Mouse (Mus musculus) cerebral cortex, adult 2 months (tissue): ENCODE data around the gene Aarsd1.

Experiments
- WGBS: fragments of 180-500 bp; shearing (Covaris S2); methylation state at CpG from one replicate; pipeline ENCODE4 v1.1.7; 2018; 5-methylcytosine and 5-hydroxymethylcytosine counted together

The Aarsd1 gene

DNA sequence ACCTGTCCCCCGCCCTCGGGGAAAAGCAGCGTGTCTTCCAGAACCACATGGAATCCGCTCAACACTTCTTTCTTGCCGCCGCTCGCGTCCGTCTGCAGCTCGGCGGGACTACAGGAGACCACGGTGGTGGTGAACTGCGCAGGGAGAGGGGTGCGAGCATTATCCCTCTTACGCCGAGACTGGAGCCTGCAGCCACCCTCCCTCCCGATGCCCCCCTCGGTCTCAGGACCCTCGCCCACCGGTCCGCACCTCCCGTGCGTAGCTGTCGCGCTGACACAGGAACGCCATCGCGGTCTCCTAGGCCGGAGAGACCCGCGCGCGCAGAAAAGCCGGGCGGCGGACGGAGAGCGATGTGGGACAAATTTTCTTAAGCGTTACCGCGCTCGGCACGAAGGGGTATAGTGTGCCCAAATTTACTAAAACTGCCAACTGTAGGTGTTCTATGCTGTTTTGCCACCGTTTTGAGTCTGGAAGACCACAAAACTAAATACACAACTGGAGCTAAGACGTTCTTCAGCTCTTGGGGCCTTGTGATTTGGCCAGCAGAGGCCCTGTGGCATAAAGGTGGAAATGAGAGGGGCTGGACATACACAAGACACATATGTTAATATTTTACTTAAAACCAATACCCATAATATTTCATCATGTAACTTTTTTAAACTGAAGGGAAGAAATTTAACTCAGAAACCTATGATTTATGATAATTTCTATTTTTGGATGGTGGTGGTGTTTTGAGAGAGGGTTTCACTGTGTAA lies at the start of gene Aarsd1:
TSS of gene Aarsd1 (minus strand) at position 515 of the 755 bp plus-strand sequence.
- WGBS: under 1% methylated on average over 45 of the region's 45 CpGs

DNA sequence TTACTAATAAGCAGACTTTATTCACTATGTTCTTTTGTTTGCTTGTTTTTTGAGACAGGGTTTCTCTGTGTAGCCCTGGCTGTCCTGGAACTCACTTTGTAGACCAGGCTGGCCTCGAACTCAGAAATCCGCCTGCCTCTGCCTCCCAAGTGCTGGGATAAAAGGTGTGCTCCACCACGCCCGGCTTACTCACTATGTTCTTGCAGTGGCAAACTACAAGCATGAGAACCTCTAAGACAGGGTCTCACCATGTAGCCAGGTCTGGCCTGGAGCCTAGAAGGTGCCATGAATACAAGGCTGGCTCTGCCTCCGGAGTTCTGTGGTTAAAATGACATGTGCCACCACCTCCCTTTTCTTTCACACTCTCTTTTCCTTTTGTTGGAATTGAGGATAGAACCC lies 49.1 kb upstream of the Aarsd1 start:
- WGBS: 49% methylated on average over 5 of the region's 5 CpGs

DNA sequence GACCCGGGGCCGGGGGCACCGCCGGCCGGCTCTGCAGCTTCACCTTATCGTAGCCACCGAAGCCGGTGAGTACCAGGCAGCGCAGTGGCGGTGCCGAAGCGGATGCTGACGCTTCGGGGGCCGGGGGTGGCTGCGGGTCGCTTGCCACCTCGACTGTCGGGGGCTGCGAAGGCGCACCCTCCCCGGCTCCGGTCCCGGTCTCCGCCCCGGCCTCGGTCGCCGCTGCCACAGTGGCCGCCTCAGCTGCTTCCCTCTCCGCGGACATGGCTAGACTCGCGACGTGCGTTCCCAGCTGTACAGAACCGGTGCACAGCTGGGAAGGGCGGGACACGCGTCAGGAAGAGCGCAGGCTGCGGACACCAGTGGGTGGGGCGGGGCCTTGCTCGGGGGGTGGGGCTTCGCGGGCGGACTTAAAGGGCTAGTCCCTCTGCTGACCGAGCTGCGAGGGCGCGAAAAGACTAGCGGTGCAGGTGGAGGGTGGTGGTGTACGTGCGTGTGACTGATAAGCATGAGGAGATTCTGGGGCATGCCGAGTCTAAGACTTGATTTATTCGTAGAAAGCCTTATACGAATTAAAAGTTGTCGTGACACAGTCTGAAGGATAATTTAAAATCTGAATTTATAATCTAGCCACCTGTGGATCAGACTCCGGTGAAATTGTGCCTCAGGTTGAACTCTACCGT lies 48.6 kb upstream of the Aarsd1 start, which contains the start of gene Vat1:
TSS of gene Vat1 (minus strand) at position 362 of the 683 bp plus-strand sequence.
- 2% methylated on average over 60 of the region's 60 CpGs for WGBS

DNA sequence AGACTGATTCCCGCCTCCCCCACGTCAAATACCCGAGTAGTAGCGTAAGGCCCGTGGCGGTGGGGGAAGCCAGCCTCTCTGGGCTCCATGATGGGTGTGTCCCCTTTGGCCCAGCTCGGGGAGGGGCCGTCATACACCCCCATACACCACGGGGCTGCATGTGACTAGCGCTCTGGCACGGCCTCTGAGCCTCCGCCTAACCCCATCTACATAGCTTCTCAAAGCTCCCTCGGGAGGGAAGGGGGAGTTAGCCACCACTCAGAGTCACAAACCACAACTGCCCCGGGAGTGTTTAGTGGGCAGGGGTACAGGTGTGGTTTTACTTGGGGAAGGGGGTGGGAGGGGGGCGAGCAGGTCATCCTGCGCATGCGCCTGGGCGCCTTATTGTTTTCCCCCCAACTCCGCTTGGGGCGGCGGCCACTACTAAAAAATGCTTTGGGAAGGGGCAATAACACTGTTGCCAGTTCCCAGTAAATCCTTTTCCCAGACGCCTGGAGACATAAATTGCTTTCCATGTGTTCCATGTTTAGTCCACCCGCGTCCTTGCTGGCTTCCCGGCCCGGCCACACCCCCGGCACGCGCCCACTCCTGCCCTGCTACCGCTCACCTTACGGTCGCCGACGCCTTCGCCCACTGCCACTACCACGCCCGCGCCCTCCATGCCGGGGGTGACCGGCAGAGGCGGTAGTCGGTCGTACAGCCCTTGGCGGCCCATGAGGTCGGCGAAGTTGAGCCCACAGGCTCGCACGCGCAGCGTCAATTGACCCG lies 47.9 kb upstream of the Aarsd1 start:
- under 1% methylated on average over 51 of the region's 51 CpGs for WGBS

DNA sequence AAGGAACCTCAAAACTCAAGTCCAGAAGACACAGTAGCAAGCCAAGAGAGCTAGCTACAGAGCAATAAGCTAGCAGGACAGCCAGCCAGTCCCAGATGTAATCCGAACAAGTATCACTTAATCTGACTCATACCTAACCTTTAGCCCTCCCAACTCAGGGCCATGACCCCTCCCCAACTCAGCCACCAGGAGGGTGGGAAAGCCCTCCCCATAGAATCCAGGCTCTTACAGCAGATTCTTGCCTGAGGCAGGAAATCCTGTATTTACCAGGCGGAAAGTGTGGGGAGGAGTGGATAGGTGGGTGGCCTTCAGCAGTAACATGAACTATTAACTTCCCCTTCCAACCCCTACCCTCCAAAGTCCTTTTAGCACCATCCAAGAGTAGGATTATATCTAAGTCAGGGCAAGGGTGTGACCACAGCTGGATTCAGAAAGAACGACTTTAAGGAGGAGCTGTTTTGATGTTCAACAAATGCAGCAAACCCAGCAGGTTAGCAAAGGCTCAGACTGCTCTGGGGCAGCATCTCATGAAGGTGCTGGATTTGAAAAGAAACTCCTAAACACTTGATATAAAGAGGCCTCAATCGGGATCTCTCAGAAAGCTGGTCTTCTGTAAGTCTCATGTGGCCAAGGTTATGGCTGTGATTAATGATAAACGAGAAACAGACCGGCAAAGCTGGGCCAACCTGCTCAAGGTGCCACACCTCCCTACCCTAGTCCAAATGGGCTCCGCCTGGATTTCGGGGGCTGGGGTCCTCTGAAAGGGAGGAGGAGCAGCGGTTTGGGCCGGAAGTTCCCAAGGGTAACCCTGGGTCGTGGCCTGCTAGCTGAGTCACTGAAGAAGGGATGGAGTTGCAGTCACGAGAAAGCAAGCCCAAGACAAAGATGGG lies 47.0 kb upstream of the Aarsd1 start, which contains the start of gene Rnd2:
TSS of gene Rnd2 (plus strand) at position 789 of the 890 bp plus-strand sequence.
- 27% methylated on average over 12 of the region's 12 CpGs for WGBS

DNA sequence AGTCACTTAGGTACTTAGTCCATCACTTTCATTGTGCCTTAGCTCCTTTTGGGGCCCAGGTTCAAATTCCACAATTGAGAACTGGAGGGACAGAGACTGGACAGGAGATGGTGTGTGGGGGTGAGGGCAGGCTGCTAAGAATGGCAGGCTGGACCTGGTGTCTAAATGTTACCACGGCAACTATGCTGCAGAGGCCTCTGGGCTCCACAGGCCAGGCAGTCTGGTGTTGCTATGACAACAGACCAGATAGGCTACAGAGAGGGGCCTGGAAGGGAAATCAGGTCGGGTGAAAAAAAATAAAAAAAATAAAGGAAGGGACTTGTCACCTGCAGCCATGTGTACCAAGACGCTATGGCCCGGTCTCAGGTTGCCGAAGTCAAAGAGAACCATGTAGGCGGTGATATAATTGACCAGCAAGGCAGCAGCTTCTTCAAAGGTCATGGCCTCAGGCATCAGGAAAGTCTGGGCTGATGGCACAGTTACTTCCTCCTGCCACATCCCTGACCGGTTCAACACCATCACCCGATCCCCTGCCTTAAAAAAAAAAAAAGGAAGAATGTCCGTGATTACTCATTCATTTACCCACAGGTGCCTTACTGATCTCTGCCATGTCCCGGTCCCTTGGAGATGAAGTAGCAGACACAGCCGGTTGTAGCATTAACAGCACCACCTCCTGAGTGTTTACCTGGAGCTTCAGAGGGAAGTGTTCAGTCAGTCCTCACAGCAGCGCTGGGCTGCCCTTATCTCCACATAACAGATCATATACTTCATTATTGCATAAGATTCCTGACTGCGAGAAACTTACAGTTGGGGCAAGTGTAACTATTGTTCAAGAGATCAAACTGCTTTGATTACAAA lies 45.4 kb upstream of the Aarsd1 start:
- 62% methylated on average over 13 of the region's 13 CpGs for WGBS

DNA sequence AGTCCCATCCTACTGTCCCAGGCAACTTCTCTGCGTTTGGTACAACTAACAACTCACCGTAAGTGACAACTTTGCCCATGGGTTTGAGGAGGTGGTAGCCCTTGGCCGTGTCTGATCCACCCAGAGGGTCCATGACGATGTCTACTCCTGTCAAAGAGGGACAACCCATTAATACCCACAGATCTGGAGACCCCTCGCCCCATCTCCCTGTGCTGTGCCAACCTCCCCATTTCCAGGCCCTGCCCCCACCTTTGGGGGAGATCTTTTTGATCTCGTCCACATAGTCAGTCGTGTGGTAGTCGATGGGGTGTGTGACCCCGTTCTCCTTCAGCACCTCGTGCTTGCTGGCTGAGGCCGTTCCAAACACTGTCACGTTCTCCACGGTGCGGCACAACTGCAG lies 44.7 kb upstream of the Aarsd1 start:
- WGBS: 80% methylated on average over 14 of the region's 14 CpGs

DNA sequence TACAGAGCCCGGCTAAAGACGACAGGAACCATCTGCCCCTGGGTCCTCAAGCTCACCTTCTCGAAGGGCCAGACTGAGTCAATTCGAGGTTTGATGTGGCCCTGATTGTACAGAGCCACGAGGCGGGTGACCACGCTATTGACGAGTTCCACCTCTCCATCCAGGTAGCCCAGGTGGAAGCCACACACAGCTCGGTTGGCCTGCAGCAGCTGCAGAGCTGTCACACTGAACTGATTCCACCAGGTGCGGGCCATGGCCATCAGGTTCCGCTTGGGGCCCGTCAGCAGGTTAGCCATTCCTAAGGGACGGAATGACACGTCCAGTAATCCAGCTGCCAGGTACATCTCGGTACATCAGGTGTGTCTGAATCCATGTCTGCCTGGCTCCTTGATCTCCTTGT lies 42.9 kb upstream of the Aarsd1 start:
- 91% methylated on average over 15 of the region's 15 CpGs for WGBS

DNA sequence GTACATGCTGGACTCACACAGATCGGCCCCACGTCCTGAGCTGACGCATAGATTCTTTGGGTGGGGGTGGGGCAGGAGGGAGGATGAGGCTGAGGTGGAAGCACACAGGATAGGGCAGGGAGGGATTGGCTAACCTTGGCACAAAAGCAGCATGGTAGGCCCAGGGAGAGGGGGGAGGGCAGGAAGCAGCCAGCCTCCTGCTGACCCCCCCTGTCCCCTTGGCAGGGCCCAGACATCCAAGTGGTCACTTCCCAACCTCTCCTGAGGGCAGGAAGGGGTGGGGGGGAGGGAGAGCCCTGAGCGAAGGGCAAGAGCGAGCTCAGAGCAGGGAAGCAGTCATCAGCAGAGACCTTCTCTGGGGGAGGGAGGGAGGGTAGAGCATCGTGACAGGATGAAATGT lies 42.3 kb upstream of the Aarsd1 start:
- 61% methylated on average over 6 of the region's 6 CpGs for WGBS

DNA sequence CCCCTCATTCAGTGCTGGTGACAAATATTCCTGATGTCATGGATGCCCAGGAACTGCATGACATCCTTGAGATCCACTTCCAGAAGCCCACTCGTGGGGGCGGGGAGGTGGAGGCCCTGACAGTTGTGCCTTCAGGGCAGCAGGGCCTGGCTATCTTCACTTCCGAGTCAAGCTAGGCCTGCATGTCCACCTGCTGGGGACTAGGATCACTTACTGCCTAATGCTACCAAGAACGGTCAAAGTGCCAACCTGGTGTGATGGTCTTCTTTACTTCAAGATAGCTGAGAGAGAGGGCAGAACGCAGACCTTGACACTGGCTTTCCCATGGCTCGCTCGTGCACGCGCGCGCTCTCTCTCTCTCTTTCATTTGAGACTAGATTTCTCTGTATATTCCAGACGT lies 40.8 kb upstream of the Aarsd1 start:
- 92% methylated on average over 12 of the region's 12 CpGs for WGBS

DNA sequence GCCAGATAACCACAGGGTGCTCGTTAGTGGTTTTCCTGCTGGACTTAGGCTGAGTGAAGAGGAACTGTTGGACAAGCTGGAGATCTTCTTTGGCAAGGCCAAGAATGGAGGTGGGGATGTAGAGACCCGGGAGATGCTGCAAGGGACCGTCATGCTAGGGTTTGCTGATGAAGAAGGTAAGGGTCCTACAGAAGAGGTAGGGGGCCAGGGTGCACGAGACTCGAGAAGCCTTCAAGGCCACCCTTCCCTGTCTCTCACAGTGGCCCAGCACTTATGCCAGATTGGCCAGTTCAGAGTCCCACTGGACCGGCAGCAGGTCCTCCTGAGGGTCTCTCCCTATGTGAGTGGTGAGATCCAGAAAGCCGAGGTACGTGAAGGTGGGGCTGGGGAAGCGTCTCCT lies 40.2 kb upstream of the Aarsd1 start:
- 92% methylated on average over 9 of the region's 9 CpGs for WGBS

DNA sequence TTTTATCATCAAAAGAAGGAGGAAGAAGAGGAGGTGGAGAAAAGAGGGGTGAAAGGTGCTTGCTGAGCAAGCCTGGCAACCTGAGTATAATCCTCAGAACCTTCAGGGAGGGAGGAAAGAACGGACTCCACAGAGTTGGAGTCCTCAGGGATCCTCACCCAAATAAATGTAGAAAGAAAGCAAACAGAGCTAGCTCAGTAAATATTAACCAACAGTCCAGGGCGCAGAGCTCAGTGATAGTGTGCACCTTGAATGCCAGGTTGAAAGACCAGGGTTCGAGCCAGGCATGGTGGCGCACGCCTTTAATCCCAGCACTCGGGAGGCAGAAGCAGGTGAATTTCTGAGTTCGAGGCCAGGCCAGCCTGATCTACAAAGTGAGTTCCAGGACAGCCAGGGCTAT lies 38.2 kb upstream of the Aarsd1 start:
- WGBS: 96% methylated on average over 7 of the region's 7 CpGs

DNA sequence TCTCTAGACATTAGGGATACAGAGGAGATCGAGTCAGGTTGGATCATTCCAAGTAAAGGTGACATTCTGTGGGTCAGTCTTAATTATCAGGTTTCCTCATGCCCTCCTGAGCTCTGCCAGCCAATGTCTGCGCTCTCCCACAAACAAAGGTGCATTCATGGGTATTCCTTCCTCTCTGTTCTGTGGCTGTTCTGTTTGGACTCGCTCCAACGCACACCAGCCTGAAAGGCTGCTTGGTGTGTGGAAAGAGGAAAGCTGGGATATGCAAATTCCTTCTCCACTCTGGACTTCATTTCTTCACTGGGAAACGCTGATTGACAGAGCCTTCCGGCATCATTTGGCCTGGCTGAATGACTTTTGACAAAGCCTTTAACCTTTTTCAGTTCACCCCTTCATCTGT lies 37.3 kb upstream of the Aarsd1 start:
- WGBS: 31% methylated on average over 6 of the region's 6 CpGs

DNA sequence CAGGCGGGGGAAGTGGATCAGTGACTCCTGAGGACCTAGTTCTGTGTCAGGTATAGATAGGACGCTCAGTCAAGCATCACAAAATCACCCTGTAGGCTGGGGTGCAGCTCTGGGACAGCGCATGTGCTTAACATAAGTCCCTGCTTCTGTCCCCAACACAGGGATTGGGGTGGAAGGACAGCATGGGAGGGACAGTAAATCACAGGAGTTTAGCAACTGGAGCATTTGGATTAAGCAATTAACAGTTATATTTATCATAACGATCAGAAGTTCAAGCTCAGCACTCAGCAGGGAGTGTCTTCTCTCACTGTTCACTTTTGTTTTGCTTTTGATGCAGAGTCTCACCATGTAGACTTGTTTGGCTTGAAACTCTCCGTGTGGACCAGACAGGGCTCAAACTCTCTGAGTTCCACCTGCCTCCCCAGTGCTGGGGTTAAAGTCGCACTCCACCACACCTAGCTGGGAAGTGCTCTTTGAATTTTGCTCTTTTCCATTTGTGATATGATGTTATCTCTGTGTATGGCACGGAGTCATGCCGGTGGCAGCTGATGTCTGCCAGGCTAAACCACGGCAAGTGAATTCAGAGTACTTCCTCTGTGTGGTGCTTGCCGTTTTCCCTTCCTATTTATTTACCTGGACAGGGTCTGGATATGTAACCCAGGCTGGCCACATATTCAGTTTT lies 34.8 kb upstream of the Aarsd1 start:
- 63% methylated on average over 10 of the region's 10 CpGs for WGBS

DNA sequence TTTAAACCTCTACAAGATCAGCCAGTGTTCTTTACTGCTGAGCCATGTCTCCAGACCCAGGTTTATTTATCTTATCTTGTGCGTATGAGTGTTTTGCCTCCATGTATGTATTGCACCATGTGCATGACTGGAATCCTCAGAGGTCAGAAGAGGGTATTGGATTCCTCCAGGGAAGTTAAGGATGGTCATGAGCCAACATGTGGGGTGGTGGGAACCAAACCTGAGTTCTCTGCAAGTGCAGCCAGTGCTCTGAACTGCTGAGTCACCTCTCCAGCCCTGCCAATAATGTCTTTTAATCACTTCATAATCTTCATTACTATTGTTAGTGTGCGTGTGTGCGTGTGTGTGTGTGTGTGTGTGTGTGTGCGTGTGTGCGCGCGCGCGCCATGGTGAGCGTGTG lies 34.1 kb upstream of the Aarsd1 start:
- WGBS: 94% methylated on average over 10 of the region's 10 CpGs

DNA sequence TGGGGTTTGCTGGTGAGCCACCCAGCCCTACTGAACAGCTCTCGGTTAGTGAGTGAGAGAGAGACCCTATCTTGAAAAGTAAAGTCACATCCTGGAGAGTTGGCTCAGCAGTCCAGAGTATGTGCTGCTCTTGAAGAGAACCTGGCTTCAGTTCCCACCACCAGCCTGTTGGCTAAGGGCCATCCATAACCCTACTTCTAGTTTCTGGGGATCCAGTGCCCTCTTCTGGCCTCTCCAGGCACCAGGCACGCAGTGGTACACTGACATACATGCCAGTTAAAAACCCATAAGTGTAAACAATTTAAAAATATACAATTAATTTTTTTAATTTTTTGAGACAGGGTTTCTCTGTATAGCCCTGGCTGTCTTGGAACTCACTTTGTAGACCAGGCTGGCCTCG lies 33.0 kb upstream of the Aarsd1 start:
- WGBS: 85% methylated on average over 3 of the region's 3 CpGs

DNA sequence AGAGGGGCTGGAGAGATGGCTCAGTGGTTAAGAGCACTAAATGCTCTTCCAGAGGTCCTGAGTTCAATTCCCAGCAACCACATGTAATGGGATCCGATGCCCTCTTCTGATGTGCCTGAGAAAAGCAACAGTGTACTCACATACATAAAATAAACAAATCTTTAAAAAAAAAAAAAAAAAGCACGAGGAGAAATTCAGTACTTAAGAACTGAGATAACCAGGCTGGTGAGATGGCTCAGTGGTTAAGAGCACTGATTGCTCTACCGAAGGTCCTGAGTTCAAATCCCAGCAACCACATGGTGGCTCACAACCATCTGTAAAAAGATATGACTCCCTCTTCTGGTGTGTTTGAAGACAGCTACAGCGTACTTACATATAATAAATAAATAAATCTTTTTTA lies 32.2 kb upstream of the Aarsd1 start:
- 78% methylated on average over 4 of the region's 4 CpGs for WGBS

DNA sequence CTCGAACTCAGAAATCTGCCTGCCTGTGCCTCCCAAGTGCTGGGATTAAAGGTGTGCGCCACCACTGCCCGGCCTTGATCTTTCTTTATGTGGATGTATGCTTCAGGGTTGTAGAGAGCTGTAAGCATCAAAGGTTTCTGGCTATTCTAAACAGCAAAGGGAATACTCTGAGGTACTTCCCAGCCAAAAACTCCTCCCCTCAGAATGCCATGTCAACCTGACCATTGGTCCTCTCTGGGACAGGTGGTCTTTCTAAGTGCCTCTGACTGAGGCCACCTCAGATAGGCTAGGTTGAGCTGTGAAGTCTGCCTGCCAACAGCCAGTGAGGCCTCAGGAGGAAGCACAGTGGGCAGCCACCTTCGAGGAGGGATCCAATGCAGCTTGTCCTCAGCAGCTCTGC lies 31.5 kb upstream of the Aarsd1 start:
- 81% methylated on average over 4 of the region's 4 CpGs for WGBS

DNA sequence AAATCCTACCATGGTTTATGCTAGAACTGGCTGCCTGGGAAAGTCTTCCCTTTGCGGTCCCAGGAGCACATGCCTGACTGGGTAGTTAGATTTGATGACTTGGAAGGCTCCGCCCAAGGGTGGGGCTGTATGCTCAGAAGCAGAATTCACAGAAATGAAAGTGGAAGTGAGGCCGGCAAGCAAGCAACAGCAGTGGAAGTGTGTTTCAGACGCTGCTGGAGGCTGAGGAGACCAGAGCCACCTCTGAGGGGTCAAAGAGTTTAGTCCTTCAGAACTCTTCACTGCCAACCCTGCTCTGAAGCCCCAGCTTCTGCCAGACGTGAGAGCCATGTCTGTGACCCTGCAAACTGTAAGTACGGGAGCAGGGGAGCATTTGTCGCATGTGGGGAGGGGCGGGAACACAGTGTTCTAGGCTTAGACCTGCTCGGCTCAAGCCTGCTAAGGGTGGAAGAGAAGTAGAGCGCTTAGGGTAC lies 30.9 kb upstream of the Aarsd1 start, which contains the start of gene Ifi35:
TSS of gene Ifi35 (plus strand) at position 134 of the 473 bp plus-strand sequence.
- WGBS: 46% methylated on average over 10 of the region's 10 CpGs

DNA sequence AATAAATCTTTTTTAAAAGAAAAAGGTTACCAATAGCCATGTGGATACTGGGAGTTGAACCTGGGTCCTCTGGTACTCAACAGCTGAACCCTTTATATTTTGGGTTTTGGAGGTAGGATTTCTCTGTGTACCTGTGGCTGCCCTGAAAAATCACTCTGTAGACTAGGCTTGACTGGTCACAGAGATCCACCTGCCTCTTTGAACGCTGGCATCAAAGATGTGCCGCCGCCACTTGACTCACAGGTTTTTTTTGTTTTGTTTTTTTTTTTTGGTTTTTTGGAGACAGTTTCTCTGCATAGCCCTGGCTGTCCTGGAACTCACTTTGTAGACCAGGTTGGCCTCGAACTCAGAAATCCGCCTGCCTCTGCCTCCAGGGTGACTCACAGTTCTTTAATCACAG lies 30.4 kb upstream of the Aarsd1 start:
- 79% methylated on average over 5 of the region's 5 CpGs for whole genome bisulfite sequencing
